Mouse (Mus musculus): ENCODE measurements around the gene Samhd1. TPM values are rescaled to one million over a fixed set of nuclear protein-coding genes. Genes with fewer than 3 reads are reported as not detected.

Gene Samhd1
- polyA plus RNA-seq, 1 experiment = 57.1 TPM

DNA sequence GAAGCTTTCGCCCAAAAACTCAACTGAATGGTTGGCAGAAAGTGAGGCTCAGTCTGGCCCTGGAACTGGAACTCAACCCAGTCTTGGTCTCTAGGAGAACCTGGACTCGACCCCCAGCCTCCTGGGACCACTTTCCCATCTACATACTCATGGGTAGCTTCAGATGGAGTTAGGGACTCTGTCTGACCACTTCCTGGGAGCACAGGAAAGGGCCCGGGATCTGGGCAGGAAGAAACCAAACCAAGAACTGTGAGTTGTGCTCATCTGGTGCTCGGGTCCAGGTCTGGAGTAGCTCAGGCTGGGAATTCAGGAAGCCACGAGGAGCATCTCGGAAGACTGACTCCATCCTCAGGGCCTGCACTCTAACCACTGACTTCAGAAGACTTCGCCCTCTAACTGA lies 58.5 kb downstream of the Samhd1 start:
- peaks cover 6% of the 10 kb centered on the region; the same call in 1 of the 2 replicates for H3K27me3 ChIP-seq (ENCODE audit: control insufficient read depth, insufficient read depth, low read length)
- no peak overlapping the region for H3K4me3 ChIP-seq (ENCODE audit: control insufficient read depth, insufficient read depth, low read length)
- no peaks in the 10 kb centered on the region for H3K36me3 ChIP-seq (ENCODE audit: control insufficient read depth, insufficient read depth, low read length)
- no peak for DNase-seq
- 86% methylated on average over 7 of the region's 7 CpGs for WGBS
- no peak for TF ChIP-seq POLR2A (IDR thresholded peaks at IDR 0.05; ENCODE audit: control insufficient read depth, extremely low read depth, insufficient read depth, low read length, poor library complexity)
- TF ChIP-seq CTCF (IDR thresholded peaks at IDR 0.05; ENCODE audit: borderline replicate concordance, control insufficient read depth, extremely low read depth, insufficient read depth, low read length, poor library complexity) = no peak
- H3K4me1 ChIP-seq (replicated peaks; ENCODE audit: control insufficient read depth, insufficient read depth, low read length) = peaks cover 12% of the 10 kb centered on the region
- H3K27ac ChIP-seq (ENCODE audit: control insufficient read depth, insufficient read depth, low read length) = no peak overlapping the region

DNA sequence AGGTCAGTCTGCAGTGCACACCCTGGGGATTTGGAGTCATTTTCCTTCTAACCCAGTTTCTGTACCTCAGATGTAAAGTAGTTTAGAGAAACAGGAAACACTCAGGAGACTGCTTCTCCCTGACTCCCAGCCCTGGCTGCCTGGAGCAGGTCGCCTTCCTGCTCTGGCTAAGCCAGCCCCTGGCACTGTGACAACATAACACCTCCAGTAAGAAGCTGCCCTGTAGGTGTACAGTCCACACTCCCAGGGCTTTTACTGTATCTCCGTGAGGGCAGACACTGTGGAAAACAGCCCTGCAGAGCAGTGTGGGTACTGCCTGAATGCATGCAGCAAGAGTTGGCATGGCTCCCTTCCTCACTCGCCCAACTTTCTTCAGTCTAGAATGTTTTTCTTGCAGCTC lies 59.4 kb downstream of the Samhd1 start:
- no peak for TF ChIP-seq CTCF (IDR thresholded peaks at IDR 0.05; ENCODE audit: borderline replicate concordance, control insufficient read depth, extremely low read depth, insufficient read depth, low read length, poor library complexity)
- TF ChIP-seq POLR2A (IDR thresholded peaks at IDR 0.05; ENCODE audit: control insufficient read depth, extremely low read depth, insufficient read depth, low read length, poor library complexity) = no peak
- H3K4me1 ChIP-seq (replicated peaks; ENCODE audit: control insufficient read depth, insufficient read depth, low read length) = peaks cover 17% of the 10 kb centered on the region
- H3K36me3 ChIP-seq (ENCODE audit: control insufficient read depth, insufficient read depth, low read length) = no peaks in the 10 kb centered on the region
- WGBS = 66% methylated on average over 3 of the region's 3 CpGs
- peaks cover 6% of the 10 kb centered on the region; the same call in 1 of the 2 replicates for H3K27me3 ChIP-seq (ENCODE audit: control insufficient read depth, insufficient read depth, low read length)
- H3K4me3 ChIP-seq (ENCODE audit: control insufficient read depth, insufficient read depth, low read length) = no peak overlapping the region
- no peak overlapping the region for H3K27ac ChIP-seq (ENCODE audit: control insufficient read depth, insufficient read depth, low read length)
- no peak for DNase-seq

DNA sequence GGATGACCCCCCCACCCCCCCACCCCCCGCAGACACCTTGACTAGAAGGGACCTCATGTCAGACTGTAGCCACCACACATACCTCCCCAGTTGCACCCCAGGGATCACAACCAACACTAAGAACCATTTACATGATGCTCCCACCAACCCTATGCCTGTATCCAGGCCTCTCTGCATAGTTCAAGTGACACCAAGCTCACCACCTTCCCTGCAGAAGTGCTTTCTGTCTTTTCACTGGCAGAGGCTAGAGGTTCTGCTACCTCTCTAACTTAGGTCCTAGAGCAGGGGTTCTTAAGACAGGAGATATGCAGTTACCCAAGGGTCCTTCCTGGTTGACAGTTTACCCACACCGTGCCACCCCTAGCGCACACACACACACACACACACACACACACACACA lies 59.8 kb downstream of the Samhd1 start:
- WGBS = 64% methylated on average over 3 of the region's 3 CpGs
- peaks cover 17% of the 10 kb centered on the region for H3K4me1 ChIP-seq (replicated peaks; ENCODE audit: control insufficient read depth, insufficient read depth, low read length)
- H3K36me3 ChIP-seq (ENCODE audit: control insufficient read depth, insufficient read depth, low read length) = no peaks in the 10 kb centered on the region
- H3K27me3 ChIP-seq (ENCODE audit: control insufficient read depth, insufficient read depth, low read length) = peaks cover 6% of the 10 kb centered on the region; the same call in 1 of the 2 replicates
- DNase-seq = no peak
- no peak overlapping the region for H3K4me3 ChIP-seq (ENCODE audit: control insufficient read depth, insufficient read depth, low read length)
- no peak overlapping the region for H3K27ac ChIP-seq (ENCODE audit: control insufficient read depth, insufficient read depth, low read length)
- TF ChIP-seq CTCF (IDR thresholded peaks at IDR 0.05; ENCODE audit: borderline replicate concordance, control insufficient read depth, extremely low read depth, insufficient read depth, low read length, poor library complexity) = no peak
- no peak for TF ChIP-seq POLR2A (IDR thresholded peaks at IDR 0.05; ENCODE audit: control insufficient read depth, extremely low read depth, insufficient read depth, low read length, poor library complexity)

DNA sequence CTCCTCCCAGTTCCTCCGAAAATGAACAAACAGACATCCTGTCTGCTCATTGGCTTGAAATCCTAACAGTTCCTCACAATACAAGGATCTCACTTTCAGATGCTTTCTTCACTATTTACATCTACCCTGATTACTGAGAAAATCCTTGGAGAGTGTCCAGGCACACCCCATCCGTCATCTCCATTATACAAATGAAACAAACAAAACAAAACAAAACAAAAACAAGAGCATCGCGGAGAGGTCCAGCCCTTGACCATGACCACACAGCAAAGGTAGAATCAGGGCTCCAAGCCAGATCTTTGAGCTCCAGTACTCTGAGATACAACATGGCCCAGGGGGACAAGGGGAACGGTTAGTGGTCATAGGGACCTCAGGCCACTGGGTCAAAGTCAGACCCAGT lies 60.3 kb downstream of the Samhd1 start:
- Histone ChIP-seq H3K27ac (ENCODE audit: control insufficient read depth, insufficient read depth, low read length) (no peak overlapping the region), H3K27me3 (ENCODE audit: control insufficient read depth, insufficient read depth, low read length) (peaks cover 6% of the 10 kb centered on the region; the same call in 1 of the 2 replicates), H3K4me3 (ENCODE audit: control insufficient read depth, insufficient read depth, low read length) (no peak overlapping the region), H3K36me3 (ENCODE audit: control insufficient read depth, insufficient read depth, low read length) (no peaks in the 10 kb centered on the region), H3K4me1 (replicated peaks; ENCODE audit: control insufficient read depth, insufficient read depth, low read length) (peaks cover 17% of the 10 kb centered on the region)
- 93% methylated on average over 5 of the region's 5 CpGs for WGBS
- no peak for TF ChIP-seq POLR2A (IDR thresholded peaks at IDR 0.05; ENCODE audit: control insufficient read depth, extremely low read depth, insufficient read depth, low read length, poor library complexity)
- no peak for TF ChIP-seq CTCF (IDR thresholded peaks at IDR 0.05; ENCODE audit: borderline replicate concordance, control insufficient read depth, extremely low read depth, insufficient read depth, low read length, poor library complexity)
- no peak for DNase-seq

DNA sequence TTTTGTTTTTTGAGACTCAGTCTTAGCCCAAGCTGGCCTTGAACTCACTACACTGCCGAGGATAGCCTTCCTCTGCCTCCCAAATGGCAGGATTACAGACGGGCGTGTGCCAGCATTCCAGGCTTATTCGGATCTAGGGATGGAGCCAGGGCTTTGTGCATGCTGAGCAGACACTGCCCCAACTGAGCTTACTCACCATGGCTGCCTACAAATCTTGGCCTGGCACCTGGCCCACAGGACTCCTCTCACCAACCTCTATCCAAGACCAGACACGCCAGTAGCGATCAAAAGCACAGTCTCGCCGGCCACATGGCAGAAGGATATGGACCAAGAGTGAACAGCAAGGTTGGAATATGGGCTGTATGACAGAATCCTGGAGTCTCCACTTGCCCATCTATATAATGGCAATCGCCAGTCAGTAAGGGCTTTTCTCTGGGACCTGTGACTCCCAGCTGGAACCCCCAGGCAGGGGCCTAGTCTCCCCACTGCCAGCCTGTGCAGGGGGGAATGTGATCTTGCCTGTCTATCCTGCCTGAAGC lies 60.8 kb downstream of the Samhd1 start:
- no peak overlapping the region for H3K4me3 ChIP-seq (ENCODE audit: control insufficient read depth, insufficient read depth, low read length)
- 91% methylated on average over 9 of the region's 9 CpGs for WGBS

DNA sequence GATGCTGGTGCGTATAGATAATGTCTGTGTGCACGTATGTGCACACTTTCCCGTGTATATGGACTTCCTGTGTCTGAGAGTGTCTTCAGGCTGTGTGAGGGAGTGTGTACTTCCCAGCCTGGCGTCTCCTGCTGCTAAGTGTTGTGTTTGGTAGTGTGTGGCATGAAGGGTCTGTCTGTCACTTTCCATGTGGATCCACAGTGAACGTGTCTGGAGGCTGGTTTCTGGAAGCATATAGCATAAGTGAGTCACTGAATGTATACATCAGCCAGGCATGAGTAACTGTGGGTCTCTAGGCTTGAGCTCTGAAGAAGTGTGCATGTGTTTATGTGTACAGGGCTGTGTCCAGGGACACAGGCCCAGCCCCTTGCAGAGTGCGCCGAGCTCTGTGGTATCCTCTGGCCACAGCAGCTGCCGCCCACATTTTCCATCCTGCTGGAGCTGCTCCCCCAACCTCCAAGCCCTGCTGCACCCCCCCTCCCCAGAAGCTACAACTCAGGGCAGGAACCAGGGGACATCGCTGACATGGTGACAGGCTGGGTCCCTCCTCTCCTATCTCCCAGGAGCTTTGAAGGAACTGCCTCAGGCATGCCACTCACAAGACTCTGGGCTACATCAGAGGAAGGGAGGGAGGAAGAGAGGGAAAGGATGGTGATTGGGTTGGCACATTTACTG lies 61.5 kb downstream of the Samhd1 start:
- 76% methylated on average over 9 of the region's 9 CpGs for WGBS

More for the DNA sequence above, 60.8 kb downstream of the Samhd1 start:
- no peak for DNase-seq
- no peaks in the 10 kb centered on the region for H3K36me3 ChIP-seq (ENCODE audit: control insufficient read depth, insufficient read depth, low read length)
- peaks cover 17% of the 10 kb centered on the region for H3K4me1 ChIP-seq (replicated peaks; ENCODE audit: control insufficient read depth, insufficient read depth, low read length)
- peaks cover 6% of the 10 kb centered on the region; the same call in 1 of the 2 replicates for H3K27me3 ChIP-seq (ENCODE audit: control insufficient read depth, insufficient read depth, low read length)
- no peak for TF ChIP-seq POLR2A (IDR thresholded peaks at IDR 0.05; ENCODE audit: control insufficient read depth, extremely low read depth, insufficient read depth, low read length, poor library complexity)
- no peak for TF ChIP-seq CTCF (IDR thresholded peaks at IDR 0.05; ENCODE audit: borderline replicate concordance, control insufficient read depth, extremely low read depth, insufficient read depth, low read length, poor library complexity)
- H3K27ac ChIP-seq (ENCODE audit: control insufficient read depth, insufficient read depth, low read length) = no peak overlapping the region

More for the DNA sequence above, 61.5 kb downstream of the Samhd1 start:
- H3K4me1 ChIP-seq (replicated peaks; ENCODE audit: control insufficient read depth, insufficient read depth, low read length) = peaks cover 16% of the 10 kb centered on the region
- H3K4me3 ChIP-seq (ENCODE audit: control insufficient read depth, insufficient read depth, low read length) = no peak overlapping the region
- H3K27me3 ChIP-seq (ENCODE audit: control insufficient read depth, insufficient read depth, low read length) = peaks cover 6% of the 10 kb centered on the region; the same call in 1 of the 2 replicates
- no peak for DNase-seq
- no peaks in the 10 kb centered on the region for H3K36me3 ChIP-seq (ENCODE audit: control insufficient read depth, insufficient read depth, low read length)
- TF ChIP-seq POLR2A (IDR thresholded peaks at IDR 0.05; ENCODE audit: control insufficient read depth, extremely low read depth, insufficient read depth, low read length, poor library complexity) (no peak), CTCF (IDR thresholded peaks at IDR 0.05; ENCODE audit: borderline replicate concordance, control insufficient read depth, extremely low read depth, insufficient read depth, low read length, poor library complexity) (no peak)
- no peak overlapping the region for H3K27ac ChIP-seq (ENCODE audit: control insufficient read depth, insufficient read depth, low read length)

Measured in thymus, adult 2 months (tissue).